Mouse (Mus musculus) brain, embryonic 14.5 days (tissue): ENCODE measurements around the gene Hist1h1t.

Source experiments
- CTCF ChIP-seq: fragments of 200-500 bp; IDR thresholded peaks from 2 replicates; pipeline ENCODE4 v1.5.1; 2012; ENCODE audit warnings: inconsistent platforms, mild to moderate bottlenecking, moderate library complexity, borderline replicate concordance; ENCODE audit not compliant: insufficient read depth, insufficient read length; ENCODE audit errors: extremely low read depth
- POLR2A ChIP-seq: fragments of 200-500 bp; IDR thresholded peaks from 2 replicates; pipeline ENCODE4 v1.6.1; 2012; ENCODE audit warnings: mild to moderate bottlenecking, inconsistent platforms, borderline replicate concordance; ENCODE audit not compliant: poor library complexity, insufficient read depth, insufficient read length, severe bottlenecking; ENCODE audit errors: extremely low read depth

DNA sequence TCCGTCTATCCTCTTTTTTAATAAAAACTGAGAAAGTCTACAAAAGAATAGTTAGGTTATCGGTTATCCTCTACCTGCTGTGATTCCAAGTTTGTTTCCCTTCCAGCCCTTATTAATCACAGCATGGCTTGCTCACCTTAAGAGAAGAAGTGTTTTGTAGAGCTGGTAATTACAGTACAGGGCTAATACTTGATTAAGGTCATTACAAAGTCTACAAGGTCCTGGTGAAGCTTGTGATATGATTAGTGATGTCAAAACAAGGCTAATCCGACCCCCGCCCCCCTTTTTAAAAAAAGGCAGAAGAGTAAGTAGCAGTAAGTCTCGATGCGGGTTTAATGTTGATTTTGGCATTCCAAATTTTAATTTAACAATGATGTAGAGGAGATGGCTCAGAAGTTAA, 3.4 kb downstream of the Hist1h1t start:
- TF ChIP-seq CTCF (no peak), POLR2A (no peak)
